Mouse (Mus musculus) lung, postnatal 0 days (tissue): ENCODE results near the gene Calr4. TPM values are rescaled to one million over a fixed set of nuclear protein-coding genes. Genes with fewer than 3 reads are reported as not detected.

Experiments
- ATAC-seq: fragments of 200-750 bp; cut with Nextera tagmentation; 2 replicates; pipeline ENCODE4 v1.8.0; 2017; ENCODE audit warnings: moderate library complexity
- DNase-seq: peaks from one replicate; pipeline ENCODE4 v3.0.0-alpha.2; 2016; ENCODE audit warnings: low spot score
- H3K27ac ChIP-seq: fragments of 300-500 bp; sonication (generic); 2 replicates; pipeline ENCODE4 v1.5.1; 2014; ENCODE audit warnings: antibody characterized with exemption, mild to moderate bottlenecking, low read length, mixed read lengths
- H3K27me3 ChIP-seq: fragments of 300-500 bp; sonication (generic); replicated peaks from 2 replicates; pipeline ENCODE4 v1.6.1; 2014; ENCODE audit warnings: low read length, mixed read lengths; ENCODE audit not compliant: insufficient read depth
- H3K36me3 ChIP-seq: fragments of 300-500 bp; sonication (generic); 2 replicates; pipeline ENCODE4 v1.6.1; 2014; ENCODE audit warnings: low read length, mixed read lengths; ENCODE audit not compliant: insufficient read depth
- H3K4me1 ChIP-seq: fragments of 300-500 bp; sonication (generic); 2 replicates; pipeline ENCODE4 v1.6.1; 2014; ENCODE audit warnings: antibody characterized with exemption, low read depth, low read length, mixed read lengths; ENCODE audit not compliant: insufficient read depth
- H3K4me2 ChIP-seq: fragments of 300-500 bp; sonication (generic); replicated peaks from 2 replicates; pipeline ENCODE4 v1.6.1; 2014; ENCODE audit warnings: low read depth, mild to moderate bottlenecking, low read length, moderate library complexity, mixed read lengths
- H3K4me3 ChIP-seq: fragments of 300-500 bp; sonication (generic); 2 replicates; pipeline ENCODE4 v1.5.1; 2014; ENCODE audit warnings: low read depth, low read length
- H3K9ac ChIP-seq: fragments of 300-500 bp; sonication (generic); replicated peaks from 2 replicates; pipeline ENCODE4 v1.6.1; 2014; ENCODE audit warnings: low read depth, mild to moderate bottlenecking
- H3K9me3 ChIP-seq: fragments of 300-500 bp; sonication (generic); 2 replicates; pipeline ENCODE4 v1.6.1; 2016; ENCODE audit warnings: low read length, mixed read lengths
- CTCF ChIP-seq: IDR thresholded peaks from 2 replicates; pipeline ENCODE4 v1.5.1; 2016; ENCODE audit warnings: antibody characterized with exemption, mild to moderate bottlenecking
- EP300 ChIP-seq: IDR thresholded peaks from 2 replicates; pipeline ENCODE4 v1.6.1; 2016; ENCODE audit warnings: antibody characterized with exemption, mild to moderate bottlenecking, control low read depth
- WGBS: fragments of 180-500 bp; shearing (Covaris S2); extraction: QIAGEN DNeasy Blood & Tissue Kit; methylation state at CpG from one replicate; pipeline ENCODE4 v1.1.7; 2014; 5-methylcytosine and 5-hydroxymethylcytosine counted together
- polyA plus RNA-seq: library from polyadenylated mRNA; unstranded; fragments of >200 nt; fragmentation: Nextera tagmentation; extraction: Ambion mirVana; gene quantifications from 2 replicates; pipeline ENCODE4 v1.2.1, GENCODE M21; 2015

Calr4 gene
- polyA plus RNA-seq, 1 experiment from 2014 or later, result 0.32 TPM

DNA sequence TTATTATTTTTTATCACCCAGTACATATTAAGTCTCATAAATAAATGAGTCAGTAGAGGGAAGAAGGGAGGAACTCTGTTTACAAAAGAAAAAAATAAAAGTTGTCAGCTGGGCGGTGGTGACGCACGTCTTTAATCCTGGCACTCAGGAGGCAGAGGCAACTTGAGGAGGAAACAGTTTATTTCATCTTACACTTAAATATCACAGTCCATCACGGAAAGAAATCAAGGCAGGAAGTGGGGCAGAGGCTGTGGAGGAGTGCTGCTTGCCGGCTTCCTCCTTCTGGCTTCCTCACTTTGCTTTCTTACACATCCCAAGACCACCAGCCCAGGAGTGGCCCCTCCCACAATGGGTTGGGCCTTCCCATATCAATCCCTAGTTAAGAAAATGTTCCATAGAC is 8.2 kb upstream of the Calr4 start:
- no peaks in the 10 kb centered on the region; the same call in 1 of the 2 replicates for H3K4me1 ChIP-seq

GRCm38 (mm10) chr4:109229766-109230279 is 4.5 kb upstream of the Calr4 start:
- H3K9me3 ChIP-seq, result no peaks in the 10 kb centered on the region
- 46% methylated on average over 7 of the region's 7 CpGs for WGBS
- no peaks in the 10 kb centered on the region for H3K27me3 ChIP-seq
- TF ChIP-seq EP300, result no peak
- no peak for TF ChIP-seq CTCF
- no peaks in the 10 kb centered on the region for H3K4me1 ChIP-seq
- no peak overlapping the region for H3K9ac ChIP-seq
- ATAC-seq, result no peak
- H3K36me3 ChIP-seq, result no peaks in the 10 kb centered on the region
- no peak overlapping the region for H3K27ac ChIP-seq
- no peak for DNase-seq
- no peak overlapping the region for H3K4me2 ChIP-seq
- no peak overlapping the region for H3K4me3 ChIP-seq

More for the DNA sequence above, 8.2 kb upstream of the Calr4 start:
- no peak for TF ChIP-seq CTCF
- TF ChIP-seq EP300, result peak; percentile 71
- no peaks in the 10 kb centered on the region for H3K36me3 ChIP-seq
- H3K27ac ChIP-seq, result no peak overlapping the region
- no peak overlapping the region for H3K4me3 ChIP-seq
- no peaks in the 10 kb centered on the region for H3K27me3 ChIP-seq
- peak; percentile 79 for ATAC-seq
- H3K9me3 ChIP-seq, result no peaks in the 10 kb centered on the region
- WGBS, result 27% methylated on average over 5 of the region's 5 CpGs
- no peak overlapping the region for H3K9ac ChIP-seq
- H3K4me2 ChIP-seq, result no peak overlapping the region
- DNase-seq, result peak; percentile 69

DNA sequence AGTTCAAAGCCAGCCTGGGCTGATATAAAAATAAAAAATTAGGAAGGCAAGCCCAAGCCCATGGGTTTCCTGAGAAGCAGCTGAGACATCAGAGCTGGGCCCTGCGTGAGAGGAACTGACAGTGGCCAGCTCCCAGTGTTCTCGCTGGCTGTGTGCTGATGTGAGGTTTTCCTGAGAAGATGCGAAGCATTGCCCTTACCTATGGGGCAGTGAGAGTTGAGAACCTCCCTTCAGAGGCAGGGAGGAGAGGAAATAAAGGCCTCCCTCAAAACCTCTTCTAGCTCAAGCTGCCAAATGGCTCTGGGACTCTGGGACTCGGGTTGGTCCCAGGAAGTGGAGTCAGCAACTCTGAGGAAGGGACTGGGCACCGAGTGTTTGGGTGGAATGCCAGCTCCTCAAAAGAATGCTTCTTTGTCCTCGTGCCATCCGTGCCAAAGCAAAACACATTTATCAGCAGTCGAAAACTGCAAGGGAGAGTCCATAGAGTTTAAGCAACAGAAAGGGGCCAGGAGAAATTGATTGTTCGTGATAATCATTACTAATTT is 593 bp downstream of the Calr4 start:
- Histone ChIP-seq H3K27ac (no peak overlapping the region), H3K27me3 (no peaks in the 10 kb centered on the region), H3K4me2 (no peak overlapping the region), H3K9me3 (no peaks in the 10 kb centered on the region), H3K4me1 (no peaks in the 10 kb centered on the region), H3K9ac (no peak overlapping the region), H3K4me3 (no peak overlapping the region), H3K36me3 (no peaks in the 10 kb centered on the region)
- DNase-seq (no peak), ATAC-seq (no peak)
- TF ChIP-seq CTCF, result no peak
- 54% methylated on average over 9 of the region's 9 CpGs for WGBS

- H3K4me3 ChIP-seq, result no peak overlapping the region
- no peak overlapping the region for H3K4me2 ChIP-seq
- ATAC-seq (no peak), DNase-seq (no peak)
- no peak for TF ChIP-seq EP300
- no peak for TF ChIP-seq CTCF
- WGBS, result 69% methylated on average over 7 of the region's 7 CpGs
- no peak overlapping the region for H3K27ac ChIP-seq
- no peaks in the 10 kb centered on the region for H3K9me3 ChIP-seq
- H3K9ac ChIP-seq, result no peak overlapping the region
- no peaks in the 10 kb centered on the region for H3K4me1 ChIP-seq
- H3K36me3 ChIP-seq, result no peaks in the 10 kb centered on the region
- no peaks in the 10 kb centered on the region for H3K27me3 ChIP-seq
Observed at GRCm38 (mm10) chr4:109236186-109236879, 2.0 kb downstream of the Calr4 start.

DNA sequence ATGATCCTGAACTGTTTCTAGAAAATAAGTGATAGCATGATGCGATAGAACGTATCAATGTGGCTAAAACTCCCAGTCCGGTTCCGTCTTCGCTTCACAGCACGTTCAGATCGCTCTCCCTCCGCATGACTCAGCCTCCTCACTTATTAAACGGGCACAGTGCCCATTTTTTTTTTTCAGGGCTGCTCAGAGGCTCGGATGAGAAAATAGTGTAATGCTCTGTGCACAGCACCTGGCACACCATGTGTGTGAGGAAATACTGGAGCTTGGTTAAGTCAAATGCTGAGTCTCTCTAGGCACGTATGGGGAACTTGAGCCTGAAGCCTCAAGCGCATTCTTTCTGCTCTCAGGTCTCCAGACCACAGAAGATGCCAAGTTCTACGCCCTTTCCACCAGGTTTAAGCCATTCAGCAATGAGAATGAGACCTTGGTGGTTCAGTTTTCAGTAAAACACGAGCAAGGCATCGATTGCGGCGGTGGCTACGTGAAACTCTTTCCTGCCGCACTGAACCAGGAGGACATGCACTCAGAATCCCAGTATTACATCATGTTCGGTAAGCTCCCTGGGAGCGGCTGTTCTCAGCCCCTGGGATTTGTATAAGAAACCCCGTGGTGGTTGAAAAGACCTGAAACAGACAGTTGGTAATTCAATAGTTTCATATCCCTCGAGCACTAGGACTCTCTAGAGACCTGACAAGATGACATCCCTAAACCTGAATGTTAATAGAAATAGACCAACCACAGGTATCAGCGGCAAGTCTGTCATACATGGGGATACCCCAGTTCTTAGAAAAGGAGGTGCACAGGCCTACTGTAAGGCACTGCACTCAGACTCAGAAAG is 4.4 kb downstream of the Calr4 start:
- Histone ChIP-seq H3K4me2 (no peak overlapping the region), H3K27me3 (no peaks in the 10 kb centered on the region), H3K9ac (no peak overlapping the region), H3K36me3 (no peaks in the 10 kb centered on the region), H3K4me1 (no peaks in the 10 kb centered on the region), H3K4me3 (no peak overlapping the region), H3K9me3 (no peaks in the 10 kb centered on the region), H3K27ac (no peak overlapping the region)
- TF ChIP-seq EP300, result no peak
- no peak for TF ChIP-seq CTCF
- ATAC-seq, result no peak
- no peak for DNase-seq
- 75% methylated on average over 24 of the region's 24 CpGs for WGBS

DNA sequence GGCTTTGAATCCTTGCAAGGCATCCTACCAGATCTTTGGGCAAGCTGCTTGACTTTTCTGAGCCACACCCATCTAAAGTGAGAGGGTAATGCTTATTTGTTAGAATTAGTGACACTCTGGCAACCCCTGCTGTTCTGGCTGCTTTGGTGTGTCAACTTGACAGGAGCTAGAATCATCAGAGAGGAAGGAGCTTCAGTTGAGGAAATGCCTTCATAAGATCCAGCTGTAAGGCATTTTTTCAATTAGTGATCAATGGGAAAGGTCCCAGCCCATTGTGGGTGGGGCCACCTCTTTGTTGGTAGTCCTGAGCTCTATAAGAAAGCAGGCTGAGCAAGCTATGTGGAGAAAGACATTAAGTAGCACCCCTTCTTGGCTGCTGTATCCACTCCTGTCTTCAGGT is 6.9 kb downstream of the Calr4 start:
- ATAC-seq (no peak), DNase-seq (no peak)
- H3K4me1 ChIP-seq, result no peaks in the 10 kb centered on the region
- H3K36me3 ChIP-seq, result no peaks in the 10 kb centered on the region
- H3K27me3 ChIP-seq, result no peaks in the 10 kb centered on the region
- no peak overlapping the region for H3K4me3 ChIP-seq
- H3K9me3 ChIP-seq, result no peaks in the 10 kb centered on the region
- no peak overlapping the region for H3K27ac ChIP-seq
- no peak overlapping the region for H3K4me2 ChIP-seq
- TF ChIP-seq CTCF (no peak), EP300 (no peak)
- H3K9ac ChIP-seq, result no peak overlapping the region
